Mouse (Mus musculus): ENCODE measurements around the gene Cntnap2.

The Cntnap2 gene

DNA sequence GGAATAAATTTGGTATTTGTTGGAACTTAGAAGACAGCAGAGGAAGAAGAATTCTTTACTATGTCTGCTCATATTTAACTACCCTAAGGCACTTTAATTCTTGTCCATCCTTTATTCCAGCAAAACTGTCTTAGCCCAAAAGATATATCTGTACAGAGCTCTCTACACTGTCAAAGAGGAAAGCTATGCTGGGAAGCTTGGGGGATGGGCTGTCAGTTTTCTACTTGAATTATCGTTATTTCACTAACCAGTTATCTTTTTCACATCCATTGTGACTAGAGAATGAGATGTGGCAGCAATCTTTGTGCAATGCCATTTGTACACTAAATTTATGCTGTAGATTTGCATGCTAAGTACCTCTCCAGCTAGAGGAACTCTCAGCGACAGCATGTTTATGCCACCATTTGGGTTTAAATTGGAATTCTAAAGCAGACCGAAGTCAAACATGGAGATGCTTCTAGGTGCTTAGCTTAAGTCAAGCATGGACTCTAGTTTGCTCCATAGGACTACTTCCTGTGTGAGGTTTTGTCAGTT is 268.9 kb downstream of the Cntnap2 start:
- no peak for DNase-seq (ENCODE audit: low read depth in 2 of 2, low spot score in 2 of 2)

- DNase-seq (ENCODE audit: low read depth in 2 of 2, low spot score in 2 of 2), result no peak
Measured at GRCm38 (mm10) chr6:45345396-45345795, 286.2 kb downstream of the Cntnap2 start.

DNA sequence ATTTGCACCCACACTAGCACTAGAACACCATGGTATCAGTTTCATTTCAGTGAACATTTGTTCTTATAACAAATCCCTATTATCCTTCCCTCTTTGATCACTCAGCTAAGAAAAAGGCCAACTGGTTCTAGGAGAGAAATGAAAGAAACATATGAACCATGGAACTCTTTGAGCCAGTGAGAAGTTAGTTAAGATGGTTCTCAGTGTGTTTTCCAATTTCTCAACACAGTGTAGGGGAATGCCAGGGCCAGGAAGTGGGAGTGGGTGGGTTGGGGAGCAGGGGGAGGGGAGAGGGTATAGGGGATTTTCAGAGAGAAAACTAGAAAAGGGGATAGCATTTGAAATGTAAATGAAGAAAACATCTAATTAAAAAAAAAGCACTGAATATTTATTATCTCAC is 286.8 kb downstream of the Cntnap2 start:
- no peak for DNase-seq (ENCODE audit: low read depth in 2 of 2, low spot score in 2 of 2)

- DNase-seq (ENCODE audit: low read depth in 2 of 2, low spot score in 2 of 2), result no peak
Measured at GRCm38 (mm10) chr6:45366442-45366841, 307.3 kb downstream of the Cntnap2 start.

DNA sequence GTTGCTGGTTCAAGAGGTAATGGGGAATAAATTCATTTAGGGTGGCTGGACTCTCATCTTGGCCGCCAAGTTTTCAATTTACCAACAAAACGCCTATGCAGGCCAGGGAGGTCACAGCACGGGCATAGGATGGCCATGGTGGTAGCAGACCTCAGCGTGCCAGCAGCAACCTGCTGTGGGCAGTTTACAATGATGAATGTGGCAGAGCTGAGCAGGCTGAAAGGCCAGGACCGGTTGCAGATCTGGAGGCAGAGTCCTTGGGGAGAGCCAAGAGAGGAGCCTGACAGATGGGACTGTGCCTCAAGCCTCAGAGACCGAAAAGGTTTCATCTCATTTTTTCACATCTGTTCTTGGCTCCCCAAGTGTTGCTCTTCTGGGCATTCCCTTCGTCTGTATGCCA is 322.0 kb downstream of the Cntnap2 start:
- DNase-seq (ENCODE audit: low read depth in 2 of 2, low spot score in 2 of 2), result no peak

DNA sequence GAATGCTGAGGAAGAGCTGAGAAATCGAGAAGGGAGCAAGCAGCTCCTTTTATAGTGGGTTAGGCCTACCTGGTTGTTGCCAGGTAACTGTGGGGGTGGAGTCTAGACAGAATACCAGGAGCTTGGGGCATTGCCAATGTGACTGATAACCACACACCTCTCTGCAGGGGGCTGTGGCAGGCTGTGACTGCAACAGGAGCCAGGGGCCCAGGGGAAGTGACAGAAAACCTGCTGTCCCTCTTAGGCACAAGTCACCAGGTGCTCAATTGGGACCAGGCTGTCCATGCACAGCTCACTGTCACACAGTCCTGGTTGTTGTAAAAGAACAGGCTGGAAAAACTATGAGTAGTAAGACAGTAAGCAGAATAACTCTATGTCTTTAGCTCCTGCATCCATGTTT is 329.9 kb downstream of the Cntnap2 start:
- no peak for DNase-seq (ENCODE audit: low read depth in 2 of 2, low spot score in 2 of 2)

DNA sequence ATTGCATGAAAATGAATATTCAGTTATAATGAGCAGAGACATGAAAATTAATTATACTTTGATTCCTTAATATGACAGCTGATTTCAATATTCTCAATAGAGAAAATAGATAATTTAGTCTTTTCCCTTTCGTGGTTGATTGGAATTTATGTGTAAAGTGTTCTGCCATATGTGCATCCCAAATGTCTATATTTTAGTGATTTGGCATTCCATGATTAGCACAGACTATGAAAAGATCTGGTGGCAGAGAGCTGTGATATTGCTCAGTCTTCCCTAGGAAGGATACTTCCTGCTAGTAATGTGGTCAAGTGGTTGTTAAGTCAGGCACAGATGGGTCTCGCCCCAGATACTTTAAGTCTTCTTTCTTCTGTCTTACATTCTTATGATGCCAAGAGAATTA is 354.5 kb downstream of the Cntnap2 start:
- DNase-seq (ENCODE audit: low read depth in 2 of 2, low spot score in 2 of 2), result no peak

DNA sequence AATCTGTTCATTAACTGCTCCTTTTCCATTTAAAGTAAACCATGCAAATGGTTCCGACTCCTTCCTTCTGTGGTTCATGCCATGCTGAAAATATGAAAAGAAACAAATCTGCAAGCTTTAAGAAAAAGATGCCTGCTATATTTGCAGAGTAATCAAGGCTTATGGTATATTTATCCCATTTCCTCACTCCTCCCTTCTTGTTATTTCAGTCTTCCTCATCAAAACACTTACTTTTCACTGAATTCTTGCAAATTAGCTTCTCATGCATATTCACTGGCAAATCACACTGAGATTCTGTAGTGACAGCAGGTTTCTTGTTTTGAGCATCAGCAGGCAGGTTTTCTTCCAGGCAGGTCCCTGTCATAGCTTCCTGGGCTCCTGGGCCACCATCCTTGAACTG is 396.3 kb downstream of the Cntnap2 start:
- no peak for DNase-seq (ENCODE audit: low read depth in 2 of 2, low spot score in 2 of 2)

GRCm38 (mm10) chr6:45518221-45518620 is 459.1 kb downstream of the Cntnap2 start:
- DNase-seq (ENCODE audit: low read depth in 2 of 2, low spot score in 2 of 2), result no peak

DNA sequence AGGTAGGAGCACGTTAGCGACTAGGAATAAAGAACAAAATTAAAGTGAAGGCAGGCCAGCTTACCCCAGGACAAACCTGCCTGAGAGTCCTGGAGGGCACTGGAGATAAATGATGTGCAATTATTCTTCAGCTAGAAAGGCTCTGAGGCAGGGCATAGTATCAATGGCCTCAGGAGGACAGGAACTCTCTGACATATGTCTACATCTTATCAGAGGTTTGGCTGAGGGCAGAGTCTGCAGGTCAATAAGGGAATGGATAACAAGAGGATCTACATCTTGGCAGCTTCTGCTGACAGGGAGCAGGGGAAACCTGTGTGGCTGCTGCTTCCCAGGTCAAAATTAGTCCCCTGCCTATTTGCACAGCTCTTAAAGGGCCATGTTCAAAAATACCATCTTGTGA is 477.8 kb downstream of the Cntnap2 start:
- no peak for DNase-seq (ENCODE audit: low read depth in 2 of 2, low spot score in 2 of 2)

DNA sequence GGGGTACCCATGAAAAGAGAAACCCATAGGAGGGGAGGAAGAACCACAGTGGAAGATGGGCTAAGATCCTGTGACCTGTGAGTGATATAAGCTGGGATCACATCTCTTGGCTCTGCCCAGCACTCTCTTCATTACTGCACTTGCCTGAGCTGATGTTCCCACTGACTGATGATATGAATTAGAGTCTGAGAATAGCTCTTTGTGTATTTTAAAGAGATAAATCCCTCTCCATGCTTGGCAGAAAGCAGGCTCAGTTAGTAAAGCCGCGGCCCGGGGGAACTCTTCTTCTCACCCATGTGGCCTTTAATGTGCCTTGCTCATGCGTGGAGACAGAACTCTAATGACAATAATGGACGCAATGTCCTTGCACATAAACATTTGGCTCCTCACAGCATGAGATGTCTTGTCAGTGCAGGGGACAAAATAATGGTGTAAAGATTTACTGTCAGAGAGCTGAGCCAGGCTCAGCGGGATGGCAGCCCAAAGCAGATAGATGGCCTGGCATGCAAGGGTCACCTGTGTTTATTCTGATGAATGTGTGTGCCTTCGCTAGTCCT is 485.2 kb downstream of the Cntnap2 start:
- no peak for DNase-seq (ENCODE audit: low read depth in 2 of 2, low spot score in 2 of 2)

GRCm38 (mm10) chr6:45559724-45560123 is 500.6 kb downstream of the Cntnap2 start:
- no peak for DNase-seq (ENCODE audit: low read depth in 2 of 2, low spot score in 2 of 2)

DNA sequence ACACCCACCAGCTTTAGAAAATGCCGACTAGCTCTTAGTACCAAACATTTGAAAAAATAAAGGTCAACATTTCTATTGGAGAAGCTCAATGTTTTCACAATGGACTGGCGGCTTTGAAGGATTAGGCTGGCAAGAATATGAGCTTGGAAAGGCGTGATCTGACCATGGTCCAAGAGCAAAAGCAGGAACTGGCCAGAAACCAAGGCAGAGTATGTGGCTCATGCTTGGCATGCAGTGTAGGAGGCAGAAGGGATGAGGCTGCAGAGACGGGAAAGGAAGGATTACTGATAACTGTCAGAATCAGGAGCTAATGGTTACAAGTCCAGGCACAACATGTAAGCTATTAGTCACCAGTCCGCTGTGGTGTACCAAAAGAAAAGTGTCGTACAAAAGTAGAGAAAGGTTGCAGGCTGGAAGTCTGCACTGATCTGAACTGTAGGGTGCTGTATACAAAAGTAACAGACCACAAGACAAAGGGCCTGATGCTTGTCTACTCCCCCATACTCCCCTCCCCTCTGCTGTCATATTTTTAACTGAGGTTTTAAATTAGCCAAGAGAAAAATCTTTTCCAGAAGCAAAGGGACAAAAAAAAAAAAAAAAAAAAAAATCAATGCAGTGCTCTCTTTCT is 525.4 kb downstream of the Cntnap2 start:
- no peak for DNase-seq (ENCODE audit: low read depth in 2 of 2, low spot score in 2 of 2)

- no peak for DNase-seq (ENCODE audit: low read depth in 2 of 2, low spot score in 2 of 2)
Measured at GRCm38 (mm10) chr6:45589084-45589483, 529.9 kb downstream of the Cntnap2 start.

- no peak for DNase-seq (ENCODE audit: low read depth in 2 of 2, low spot score in 2 of 2)
Measured at GRCm38 (mm10) chr6:45647017-45647416, 587.9 kb downstream of the Cntnap2 start.

DNA sequence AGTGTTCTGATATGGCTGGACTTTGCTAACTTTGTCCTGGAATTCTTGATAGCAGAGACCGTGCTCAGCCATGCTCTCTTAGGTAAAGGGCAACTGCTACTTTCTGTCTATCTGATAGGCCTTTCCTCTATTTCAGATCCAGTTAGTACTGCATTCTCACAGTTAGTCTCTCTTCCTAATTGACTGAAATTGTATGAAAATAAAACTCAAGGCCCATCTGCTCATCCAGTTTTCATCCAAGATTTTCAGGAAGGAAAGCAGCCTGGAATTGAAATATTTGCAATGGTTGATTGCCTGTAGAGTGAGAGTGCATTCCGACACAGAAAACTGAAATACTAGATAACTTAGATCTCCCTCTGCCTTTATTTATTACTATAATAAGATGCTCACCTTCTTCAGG is 589.3 kb downstream of the Cntnap2 start:
- no peak for DNase-seq (ENCODE audit: low read depth in 2 of 2, low spot score in 2 of 2)

DNA sequence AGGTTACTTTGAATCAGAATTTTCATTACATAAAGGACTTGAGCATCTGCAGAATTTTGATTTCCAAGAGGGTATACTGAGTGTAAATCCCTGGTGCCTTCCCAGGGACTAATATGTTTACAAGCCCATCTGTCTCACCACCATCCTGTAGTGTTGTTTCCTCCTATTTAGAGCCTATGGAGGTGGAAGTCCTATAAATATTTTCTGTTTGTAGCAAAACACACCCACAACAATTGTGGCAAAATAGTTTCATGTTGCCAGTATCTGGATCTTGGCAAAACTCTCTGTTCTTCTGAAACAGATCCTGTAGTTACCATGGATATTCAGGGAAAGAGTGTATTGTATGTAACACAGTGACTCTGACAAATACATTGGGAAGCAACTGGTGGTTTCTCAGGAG is 641.1 kb downstream of the Cntnap2 start:
- DNase-seq (ENCODE audit: low read depth in 2 of 2, low spot score in 2 of 2), result no peak

- DNase-seq (ENCODE audit: low read depth in 2 of 2, low spot score in 2 of 2), result no peak
Measured at GRCm38 (mm10) chr6:45791612-45792011, 732.5 kb downstream of the Cntnap2 start.

GRCm38 (mm10) chr6:45841626-45842341 is 782.6 kb downstream of the Cntnap2 start:
- DNase-seq (ENCODE audit: low read depth in 2 of 2, low spot score in 2 of 2), result no peak

DNA sequence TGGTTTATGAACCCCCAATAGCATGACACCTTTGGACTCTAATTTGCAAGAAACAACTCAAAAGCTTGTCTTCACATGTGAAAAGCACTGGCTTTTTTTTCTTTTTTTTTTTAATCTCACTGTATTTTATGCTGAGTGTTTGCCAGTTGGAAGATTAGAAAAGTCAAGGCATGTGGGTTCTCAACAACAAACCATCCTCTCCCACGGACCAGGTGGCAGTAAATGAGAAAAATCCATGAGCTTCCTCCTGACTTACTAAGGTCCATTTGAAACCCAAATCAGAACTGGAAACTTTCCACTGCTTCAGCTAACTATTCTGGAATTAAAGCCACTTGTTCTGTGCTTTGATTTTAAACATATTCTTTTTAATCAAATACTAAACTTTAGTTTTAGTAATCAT is 784.6 kb downstream of the Cntnap2 start:
- DNase-seq (ENCODE audit: low read depth in 2 of 2, low spot score in 2 of 2), result no peak

DNA sequence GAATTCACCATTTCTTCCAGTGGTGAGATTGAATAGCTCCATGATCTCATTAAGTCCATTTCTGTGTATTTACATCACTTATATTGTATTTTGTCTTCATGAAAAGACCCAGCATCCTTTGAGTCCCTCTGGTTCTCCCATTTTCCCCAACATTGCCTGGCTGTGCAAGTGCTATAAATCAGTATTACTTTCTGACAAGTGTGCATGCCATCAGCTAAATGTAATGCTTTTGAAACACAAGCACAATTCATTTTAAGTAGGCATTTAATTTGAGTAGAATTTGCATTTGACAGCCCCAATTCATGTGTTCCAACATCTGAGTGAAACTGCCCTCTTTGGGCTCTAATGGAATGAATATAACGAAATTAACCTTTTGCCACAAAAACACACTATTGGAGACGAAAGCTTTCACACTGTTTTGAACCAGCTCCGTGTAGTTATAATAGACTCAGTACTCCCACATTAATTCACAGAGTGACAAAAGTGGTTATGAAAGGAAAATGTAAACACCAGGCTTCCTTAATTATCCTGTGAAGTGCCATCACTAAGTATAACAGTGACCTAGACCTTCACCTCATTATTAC is 812.3 kb downstream of the Cntnap2 start:
- DNase-seq (ENCODE audit: low read depth in 2 of 2, low spot score in 2 of 2), result no peak

DNA sequence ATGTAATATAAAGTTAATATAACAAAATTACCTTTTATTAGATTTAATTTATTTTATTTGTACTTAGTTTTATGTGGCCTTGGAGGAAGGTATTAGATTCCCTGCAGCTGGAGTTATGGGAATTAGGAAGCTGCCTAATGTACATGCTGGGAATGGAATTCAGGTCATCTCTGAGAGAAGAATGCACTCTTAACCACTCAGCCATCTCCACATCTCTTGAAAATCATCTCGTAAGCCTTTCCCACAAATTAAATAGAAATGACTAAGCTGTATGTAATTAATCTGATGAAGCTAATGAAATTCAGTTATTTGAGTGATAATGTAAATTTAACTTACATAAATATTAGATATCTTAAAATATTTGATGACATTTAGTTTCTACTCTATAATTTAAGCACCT is 826.3 kb downstream of the Cntnap2 start:
- DNase-seq (ENCODE audit: low read depth in 2 of 2, low spot score in 2 of 2), result no peak

Measured in CD8-positive naive resting alpha-beta T cell, adult 2 months (primary cell).